Mouse (Mus musculus) heart, embryonic 12.5 days (tissue): ENCODE measurements at regions not wholly inside any gene's neighbourhood (a gene's known extent, or its start where the extent isn't known, plus 50 kb on each side); places are given as distances from the start of the nearest gene placed in this dataset.

ENCODE experiments used
- ATAC-seq: fragments of 200-750 bp; cut with Nextera tagmentation; 2 replicates; pipeline ENCODE4 v1.8.0; 2017; ENCODE audit warnings: moderate TSS enrichment, moderate library complexity; ENCODE audit not compliant: insufficient number of reproducible peaks, low FRiP score
- H3K27ac ChIP-seq: fragments of 300-500 bp; sonication (generic); 2 replicates; pipeline ENCODE4 v1.5.1; 2016; ENCODE audit warnings: mild to moderate bottlenecking, moderate library complexity; ENCODE audit not compliant: poor library complexity, severe bottlenecking
- H3K27me3 ChIP-seq: fragments of 300-500 bp; sonication (generic); replicated peaks from 2 replicates; pipeline ENCODE4 v1.6.1; 2016; ENCODE audit warnings: mild to moderate bottlenecking, moderate library complexity
- H3K36me3 ChIP-seq: fragments of 300-500 bp; sonication (generic); 2 replicates; pipeline ENCODE4 v1.6.1; 2016; ENCODE audit warnings: mild to moderate bottlenecking, moderate library complexity
- H3K4me1 ChIP-seq: fragments of 300-500 bp; sonication (generic); replicated peaks from 2 replicates; pipeline ENCODE4 v1.6.1; 2016; ENCODE audit warnings: mild to moderate bottlenecking
- H3K4me2 ChIP-seq: fragments of 300-500 bp; sonication (generic); 2 replicates; pipeline ENCODE4 v1.6.1; 2016; ENCODE audit warnings: mild to moderate bottlenecking, moderate library complexity
- H3K4me3 ChIP-seq: fragments of 300-500 bp; sonication (generic); 2 replicates; pipeline ENCODE4 v1.5.1; 2016; ENCODE audit warnings: mild to moderate bottlenecking
- H3K9ac ChIP-seq: fragments of 300-500 bp; sonication (generic); 2 replicates; pipeline ENCODE4 v1.6.1; 2016; ENCODE audit warnings: mild to moderate bottlenecking, moderate library complexity
- H3K9me3 ChIP-seq: fragments of 300-500 bp; sonication (generic); replicated peaks from 2 replicates; pipeline ENCODE4 v1.6.1; 2016; ENCODE audit warnings: mild to moderate bottlenecking, moderate library complexity
- WGBS: fragments of 180-500 bp; shearing (Covaris S2); methylation state at CpG from one replicate; pipeline ENCODE4 v1.1.7; 2016; 5-methylcytosine and 5-hydroxymethylcytosine counted together

- Histone ChIP-seq H3K27ac (no peak overlapping the region), H3K9ac (no peak overlapping the region), H3K4me1 (no peaks in the 10 kb centered on the region), H3K9me3 (no peaks in the 10 kb centered on the region; the same call in 1 of the 2 replicates), H3K36me3 (no peaks in the 10 kb centered on the region), H3K4me2 (no peak overlapping the region), H3K4me3 (no peak overlapping the region), H3K27me3 (no peaks in the 10 kb centered on the region)
- WGBS: 88% methylated on average over 4 of the region's 4 CpGs
- no peak for ATAC-seq
Observed at GRCm38 (mm10) chr14:78368881-78369280, 61.0 kb upstream of the Tnfsf11 start.

- no peak overlapping the region for H3K4me3 ChIP-seq
- H3K9me3 ChIP-seq: no peaks in the 10 kb centered on the region
- H3K36me3 ChIP-seq: no peaks in the 10 kb centered on the region
- H3K4me2 ChIP-seq: no peak overlapping the region
- no peak for ATAC-seq
- no peak overlapping the region for H3K27ac ChIP-seq
- no peak overlapping the region for H3K9ac ChIP-seq
- H3K27me3 ChIP-seq: no peaks in the 10 kb centered on the region
- H3K4me1 ChIP-seq: no peaks in the 10 kb centered on the region
Observed at GRCm38 (mm10) chr14:78364822-78365221, 57.0 kb upstream of the Tnfsf11 start.

DNA sequence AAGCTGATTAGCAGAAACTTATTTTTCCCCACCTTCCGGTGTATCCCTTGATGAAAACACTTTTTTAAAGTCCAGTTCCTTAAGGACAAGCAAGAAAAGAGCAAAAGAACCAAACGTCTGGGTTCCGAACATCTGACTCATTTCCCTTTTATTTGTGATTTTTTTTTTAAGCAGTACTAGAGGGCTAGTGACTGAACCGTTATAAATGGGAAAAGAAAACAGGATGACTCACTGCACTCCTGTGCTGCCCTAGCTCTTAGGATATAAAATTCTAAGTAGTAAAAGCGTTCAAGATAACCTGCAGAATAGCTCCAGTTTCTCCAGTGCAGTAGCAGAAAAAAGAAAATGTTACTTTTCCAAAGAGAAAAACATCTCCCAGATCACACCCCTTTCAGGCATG is 55.3 kb upstream of the Tnfsf11 start:
- no peaks in the 10 kb centered on the region for H3K9me3 ChIP-seq
- H3K27me3 ChIP-seq: no peaks in the 10 kb centered on the region
- H3K4me3 ChIP-seq: no peak overlapping the region
- H3K27ac ChIP-seq: no peak overlapping the region
- WGBS: 58% methylated on average over 5 of the region's 5 CpGs
- no peaks in the 10 kb centered on the region for H3K36me3 ChIP-seq
- ATAC-seq: no peak
- H3K4me2 ChIP-seq: no peak overlapping the region
- H3K4me1 ChIP-seq: no peaks in the 10 kb centered on the region
- H3K9ac ChIP-seq: no peak overlapping the region
